Mouse (Mus musculus) cortical plate, adult 2 months (tissue): ENCODE data around the gene Hes3. TPM values are rescaled to one million over a fixed set of nuclear protein-coding genes. Genes with fewer than 3 reads are reported as not detected.

ENCODE experiments used
- H3K27ac ChIP-seq: fragments of 200-500 bp; 2 replicates; pipeline ENCODE4 v1.5.1; 2012; ENCODE audit warnings: low read length, control low read depth, inconsistent platforms; ENCODE audit not compliant: insufficient read depth
- H3K4me1 ChIP-seq: fragments of 200-500 bp; 2 replicates; pipeline ENCODE4 v1.6.1; 2011; ENCODE audit warnings: low read length; ENCODE audit not compliant: control insufficient read depth, insufficient read depth
- H3K4me3 ChIP-seq: fragments of 200-500 bp; 2 replicates; pipeline ENCODE4 v1.5.1; 2011; ENCODE audit warnings: mild to moderate bottlenecking, low read length, control low read depth; ENCODE audit not compliant: insufficient read depth
- CTCF ChIP-seq: fragments of 200-500 bp; IDR thresholded peaks from 2 replicates; pipeline ENCODE4 v1.5.1; 2011; ENCODE audit warnings: mild to moderate bottlenecking, control low read depth, low read length; ENCODE audit not compliant: insufficient read depth; ENCODE audit errors: extremely low read depth
- POLR2A ChIP-seq: fragments of 200-500 bp; IDR thresholded peaks from 2 replicates; pipeline ENCODE4 v1.6.1; 2011; ENCODE audit warnings: mild to moderate bottlenecking, low read length, control low read depth; ENCODE audit not compliant: insufficient read depth; ENCODE audit errors: extremely low read depth
- polyA plus RNA-seq: library from polyadenylated mRNA; depleted of rRNA; stranded (reverse); fragments of >200 nt; gene quantifications from 2 replicates; pipeline ENCODE4 v1.2.3, GENCODE M21; 2012

Gene Hes3
- polyA plus RNA-seq, 1 experiment, result 1.2 TPM

- Histone ChIP-seq H3K4me1 (peaks cover 6% of the 10 kb centered on the region), H3K27ac (no peak overlapping the region)
These were observed 27.3 kb downstream of the Hes3 start for GRCm38 (mm10) chr4:152264177-152264530.

GRCm38 (mm10) chr4:152263512-152264176, 27.8 kb downstream of the Hes3 start:
- Histone ChIP-seq H3K4me1 (peaks cover 4% of the 10 kb centered on the region; the same call in 1 of the 2 replicates), H3K27ac (no peak overlapping the region), H3K4me3 (no peak overlapping the region)
- TF ChIP-seq CTCF, result no peak
- TF ChIP-seq POLR2A, result no peak

More at GRCm38 (mm10) chr4:152264177-152264530, 27.3 kb downstream of the Hes3 start:
- TF ChIP-seq CTCF (no peak), POLR2A (no peak)
- no peak overlapping the region for H3K4me3 ChIP-seq

DNA sequence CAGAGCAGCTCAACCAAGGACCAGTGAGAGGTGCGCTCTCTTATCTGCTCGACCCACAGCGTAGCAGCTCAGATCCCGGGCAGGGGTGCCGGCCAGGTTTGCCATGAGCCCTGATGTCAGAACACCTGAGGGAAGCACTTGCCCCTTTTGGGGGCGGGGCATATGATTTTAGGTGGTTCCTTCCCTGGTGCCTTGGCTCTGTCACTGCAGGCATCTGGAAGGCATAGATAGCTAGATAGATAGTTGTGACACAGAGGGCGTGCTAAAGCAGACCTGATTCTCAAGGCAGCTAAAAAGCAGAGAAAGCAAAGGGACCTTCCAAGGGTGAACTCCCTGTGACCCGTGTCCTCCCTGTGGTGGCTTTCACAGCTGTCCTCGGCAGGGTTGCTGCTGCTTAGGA, 28.4 kb downstream of the Hes3 start:
- peaks cover 4% of the 10 kb centered on the region; the same call in 1 of the 2 replicates for H3K4me1 ChIP-seq
- no peak for TF ChIP-seq POLR2A
- no peak for TF ChIP-seq CTCF
- no peak overlapping the region for H3K27ac ChIP-seq
- H3K4me3 ChIP-seq, result no peak overlapping the region

DNA sequence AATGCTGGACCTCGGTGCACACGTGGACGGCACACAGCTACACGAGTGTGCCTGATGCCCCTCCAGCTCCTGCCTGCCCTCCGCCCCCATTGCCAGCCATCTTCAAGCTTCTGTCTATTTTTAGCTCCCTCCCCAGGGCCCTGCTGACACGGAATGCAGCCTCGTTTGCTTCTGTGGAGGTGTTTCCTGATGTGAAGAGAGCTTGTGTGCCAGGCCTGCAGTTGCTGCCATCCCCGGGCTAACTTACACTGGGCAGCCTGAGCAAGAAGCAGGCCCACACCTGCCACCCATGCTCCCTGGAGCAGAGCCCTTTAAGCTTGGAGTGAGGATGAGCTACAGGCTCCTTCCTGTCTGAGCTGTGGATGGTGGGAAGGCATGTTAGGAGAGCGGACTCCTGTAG, 29.3 kb downstream of the Hes3 start:
- peaks cover 4% of the 10 kb centered on the region; the same call in 1 of the 2 replicates for H3K4me1 ChIP-seq
- TF ChIP-seq POLR2A (no peak), CTCF (no peak)
- H3K4me3 ChIP-seq, result no peak overlapping the region
- no peak overlapping the region for H3K27ac ChIP-seq

GRCm38 (mm10) chr4:152260451-152260850, 31.0 kb downstream of the Hes3 start:
- Histone ChIP-seq H3K4me1 (peaks cover 10% of the 10 kb centered on the region), H3K4me3 (no peak overlapping the region), H3K27ac (no peak overlapping the region)
- TF ChIP-seq CTCF (no peak), POLR2A (no peak)

GRCm38 (mm10) chr4:152257070-152257469, 34.4 kb downstream of the Hes3 start:
- Histone ChIP-seq H3K4me1 (peaks cover 8% of the 10 kb centered on the region), H3K27ac (no peak overlapping the region), H3K4me3 (no peak overlapping the region)
- no peak for TF ChIP-seq CTCF
- no peak for TF ChIP-seq POLR2A

- Histone ChIP-seq H3K27ac (no peak overlapping the region), H3K4me1 (peaks cover 8% of the 10 kb centered on the region), H3K4me3 (no peak overlapping the region)
- no peak for TF ChIP-seq POLR2A
- TF ChIP-seq CTCF, result no peak
These were observed 38.2 kb downstream of the Hes3 start for GRCm38 (mm10) chr4:152253183-152253759.

DNA sequence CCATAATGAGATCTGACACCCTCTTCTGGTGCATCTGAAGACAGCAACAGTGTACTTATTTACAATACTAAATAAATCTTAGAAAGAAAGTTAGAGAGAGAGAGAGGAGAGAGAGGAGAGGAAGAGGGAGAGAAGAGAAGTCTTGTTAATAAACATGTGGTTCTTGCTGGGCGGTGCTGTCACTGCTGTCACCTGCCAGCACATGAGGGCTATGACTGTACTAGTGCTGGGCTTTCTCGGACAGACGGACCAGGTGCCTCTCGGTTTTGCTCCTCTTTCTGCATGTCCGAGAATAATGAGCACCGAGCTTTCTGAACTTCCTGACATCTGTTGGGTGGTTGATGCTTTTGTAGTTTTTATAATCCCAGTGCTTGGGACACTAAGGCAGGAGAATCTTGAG, 40.8 kb downstream of the Hes3 start:
- no peak overlapping the region for H3K4me3 ChIP-seq

DNA sequence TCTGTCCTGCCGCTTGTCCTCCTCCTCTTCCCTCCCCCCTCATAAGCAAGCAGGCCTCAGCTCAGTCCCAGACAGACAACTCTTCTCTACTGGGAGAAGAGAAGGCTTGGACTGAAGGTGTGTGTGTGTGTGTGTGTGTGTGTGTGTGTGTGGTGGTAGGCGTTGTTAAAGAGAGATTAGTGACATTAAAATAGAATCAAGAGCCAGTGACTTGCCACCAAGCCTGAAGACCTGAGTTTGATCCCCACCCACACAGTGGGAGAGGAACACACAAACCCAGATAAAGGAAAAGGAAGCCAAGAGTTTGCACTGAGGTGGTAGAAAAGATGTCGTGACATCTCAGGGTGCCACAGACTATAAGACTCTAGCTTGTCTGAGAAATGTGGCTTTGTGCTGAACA, 44.3 kb downstream of the Hes3 start:
- Histone ChIP-seq H3K27ac (peak overlapping the region; percentile 27; the same call in 1 of the 2 replicates), H3K4me1 (peaks cover 23% of the 10 kb centered on the region), H3K4me3 (no peak overlapping the region)
- TF ChIP-seq CTCF, result no peak

More for the DNA sequence above, 40.8 kb downstream of the Hes3 start:
- Histone ChIP-seq H3K4me1 (peaks cover 9% of the 10 kb centered on the region), H3K27ac (no peak overlapping the region)
- TF ChIP-seq CTCF (no peak), POLR2A (no peak)

- Histone ChIP-seq H3K4me3 (no peak overlapping the region), H3K4me1 (peaks cover 23% of the 10 kb centered on the region), H3K27ac (0 out of 2 replicates have a peak overlapping the region, but pooled peaks have one; percentile 27)
- TF ChIP-seq POLR2A (no peak), CTCF (no peak)
These were observed 45.5 kb downstream of the Hes3 start for GRCm38 (mm10) chr4:152246011-152246410.
